Mouse (Mus musculus): ENCODE measurements around the gene Olfr1368. TPM values are rescaled to one million over a fixed set of nuclear protein-coding genes. Genes with fewer than 3 reads are reported as not detected.

The Olfr1368 gene
- total and polyA plus RNA-seq, 2 experiments from 2014 or later: not detected

- Histone ChIP-seq H3K27me3 (ENCODE audit: insufficient read depth, low read length) (no peaks in the 10 kb centered on the region), H3K4me3 (ENCODE audit: low read depth, low read length) (peak overlapping the region; percentile 81), H3K4me1 (ENCODE audit: insufficient read depth) (peaks cover 13% of the 10 kb centered on the region), H3K27ac (ENCODE audit: low read depth, low read length) (peak overlapping the region; percentile 88), H3K9ac (peak overlapping the region; percentile 83), H3K36me3 (ENCODE audit: insufficient read depth) (peaks cover 19% of the 10 kb centered on the region), H3K9me3 (ENCODE audit: low read length) (no peaks in the 10 kb centered on the region), H3K4me2 (ENCODE audit: low read depth) (peak overlapping the region; percentile 76)
- under 1% methylated on average over 79 of the region's 80 CpGs for WGBS
- TF ChIP-seq CTCF (IDR thresholded peaks at IDR 0.05; ENCODE audit: low read depth): no peak
- ATAC-seq (peak; percentile 95), DNase-seq (peak; percentile 92)
These were observed 34.3 kb upstream of the Olfr1368 start for GRCm38 (mm10) chr13:21179724-21180550.

GRCm38 (mm10) chr13:21179367-21179723 lies 33.7 kb upstream of the Olfr1368 start, which contains the start of gene Trim27:
Gene Trim27, plus strand, starts transcription at chr13:21179445.
- WGBS: 1% methylated on average over 15 of the region's 15 CpGs
- peaks cover 13% of the 10 kb centered on the region for H3K4me1 ChIP-seq (ENCODE audit: insufficient read depth)
- ATAC-seq (peak; percentile 19), DNase-seq (no peak)
- no peaks in the 10 kb centered on the region for H3K27me3 ChIP-seq (ENCODE audit: insufficient read depth, low read length)
- H3K4me2 ChIP-seq (ENCODE audit: low read depth): peak within 1 kb of the TSS; percentile 76
- H3K9me3 ChIP-seq (ENCODE audit: low read length): no peaks in the 10 kb centered on the region
- peaks cover 16% of the 10 kb centered on the region for H3K36me3 ChIP-seq (ENCODE audit: insufficient read depth)
- peak within 1 kb of the TSS; percentile 81 for H3K4me3 ChIP-seq (ENCODE audit: low read depth, low read length)
- no peak for TF ChIP-seq CTCF (IDR thresholded peaks at IDR 0.05; ENCODE audit: low read depth)
- H3K27ac ChIP-seq (ENCODE audit: low read depth, low read length): peak within 1 kb of the TSS; percentile 88
- peak within 1 kb of the TSS; percentile 83 for H3K9ac ChIP-seq

- DNase-seq (no peak), ATAC-seq (no peak)
- Histone ChIP-seq H3K9me3 (ENCODE audit: low read length) (no peaks in the 10 kb centered on the region), H3K4me1 (ENCODE audit: insufficient read depth) (peaks cover 13% of the 10 kb centered on the region), H3K4me2 (ENCODE audit: low read depth) (no peak overlapping the region), H3K27me3 (ENCODE audit: insufficient read depth, low read length) (no peaks in the 10 kb centered on the region), H3K9ac (no peak overlapping the region), H3K4me3 (ENCODE audit: low read depth, low read length) (no peak overlapping the region), H3K36me3 (ENCODE audit: insufficient read depth) (peaks cover 7% of the 10 kb centered on the region; the same call in 1 of the 2 replicates), H3K27ac (ENCODE audit: low read depth, low read length) (no peak overlapping the region)
- WGBS: 85% methylated on average over 5 of the region's 5 CpGs
- TF ChIP-seq CTCF (IDR thresholded peaks at IDR 0.05; ENCODE audit: low read depth): no peak
These were observed 32.7 kb upstream of the Olfr1368 start for GRCm38 (mm10) chr13:21178364-21178763.

- Histone ChIP-seq H3K9me3 (ENCODE audit: low read length) (no peaks in the 10 kb centered on the region), H3K36me3 (ENCODE audit: insufficient read depth) (no peaks in the 10 kb centered on the region), H3K27me3 (ENCODE audit: insufficient read depth, low read length) (no peaks in the 10 kb centered on the region), H3K9ac (no peak overlapping the region), H3K4me3 (ENCODE audit: low read depth, low read length) (no peak overlapping the region), H3K27ac (ENCODE audit: low read depth, low read length) (no peak overlapping the region), H3K4me2 (ENCODE audit: low read depth) (no peak overlapping the region), H3K4me1 (ENCODE audit: insufficient read depth) (peaks cover 13% of the 10 kb centered on the region)
- 75% methylated on average over 5 of the region's 5 CpGs for WGBS
- no peak for ATAC-seq
- DNase-seq: no peak
- no peak for TF ChIP-seq CTCF (IDR thresholded peaks at IDR 0.05; ENCODE audit: low read depth)
These were observed 32.0 kb upstream of the Olfr1368 start for GRCm38 (mm10) chr13:21177657-21178056.

GRCm38 (mm10) chr13:21176733-21177132 lies 31.1 kb upstream of the Olfr1368 start:
- Histone ChIP-seq H3K27ac (ENCODE audit: low read depth, low read length) (no peak overlapping the region), H3K9ac (no peak overlapping the region), H3K4me3 (ENCODE audit: low read depth, low read length) (no peak overlapping the region), H3K27me3 (ENCODE audit: insufficient read depth, low read length) (no peaks in the 10 kb centered on the region), H3K9me3 (ENCODE audit: low read length) (no peaks in the 10 kb centered on the region), H3K36me3 (ENCODE audit: insufficient read depth) (no peaks in the 10 kb centered on the region), H3K4me1 (ENCODE audit: insufficient read depth) (peaks cover 6% of the 10 kb centered on the region), H3K4me2 (ENCODE audit: low read depth) (no peak overlapping the region)
- ATAC-seq: no peak
- no peak for DNase-seq
- WGBS: 67% methylated on average over 11 of the region's 11 CpGs
- no peak for TF ChIP-seq CTCF (IDR thresholded peaks at IDR 0.05; ENCODE audit: low read depth)

GRCm38 (mm10) chr13:21173072-21173471 lies 27.4 kb upstream of the Olfr1368 start:
- H3K4me1 ChIP-seq (ENCODE audit: insufficient read depth): no peaks in the 10 kb centered on the region
- TF ChIP-seq CTCF (IDR thresholded peaks at IDR 0.05; ENCODE audit: low read depth): no peak
- DNase-seq (peak; percentile 76), ATAC-seq (peak; percentile 21)
- peak overlapping the region; percentile 6; the same call in 1 of the 2 replicates for H3K9ac ChIP-seq
- H3K36me3 ChIP-seq (ENCODE audit: insufficient read depth): no peaks in the 10 kb centered on the region
- no peak overlapping the region for H3K27ac ChIP-seq (ENCODE audit: low read depth, low read length)
- peak overlapping the region; percentile 52 for H3K4me3 ChIP-seq (ENCODE audit: low read depth, low read length)
- no peaks in the 10 kb centered on the region for H3K27me3 ChIP-seq (ENCODE audit: insufficient read depth, low read length)
- peak overlapping the region; percentile 50 for H3K4me2 ChIP-seq (ENCODE audit: low read depth)
- no peaks in the 10 kb centered on the region for H3K9me3 ChIP-seq (ENCODE audit: low read length)
- WGBS: under 1% methylated on average over 11 of the region's 11 CpGs
